Mouse (Mus musculus): ENCODE data around the gene Slfn14. TPM values are rescaled to one million over a fixed set of nuclear protein-coding genes. Genes with fewer than 3 reads are reported as not detected.
"Not testable (repeated sequence)": the region's sequence is repeated elsewhere in the genome, so short reads cannot be mapped to it uniquely, and the experiment has no call there.

The Slfn14 gene
- total RNA-seq, 4 experiments from 2014 or later: not detected

DNA sequence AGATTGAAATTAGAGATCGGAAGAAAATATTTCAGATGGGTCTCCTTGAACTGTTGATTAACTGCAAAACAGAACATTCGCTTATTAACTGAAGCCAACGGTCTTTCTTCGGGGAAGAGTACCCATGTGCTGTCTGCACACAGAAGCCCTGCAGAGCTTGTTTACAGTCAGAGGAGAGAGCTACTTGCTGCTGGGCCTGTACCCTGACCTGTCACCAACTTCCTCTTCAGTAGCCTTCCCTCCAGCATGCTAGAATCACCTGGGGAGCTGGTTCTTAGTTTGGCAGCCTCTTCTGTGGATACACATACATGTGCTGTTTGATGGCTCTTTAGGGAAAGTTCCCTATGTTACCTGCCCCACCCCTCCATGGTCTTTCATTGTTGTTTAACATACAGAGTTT, 899 bp downstream of the Slfn14 start:
- no peak for DNase-seq (ENCODE audit: low spot score)

GRCm38 (mm10) chr11:83282084-83282483, 4.4 kb downstream of the Slfn14 start:
- DNase-seq (ENCODE audit: low spot score): no peak

DNA sequence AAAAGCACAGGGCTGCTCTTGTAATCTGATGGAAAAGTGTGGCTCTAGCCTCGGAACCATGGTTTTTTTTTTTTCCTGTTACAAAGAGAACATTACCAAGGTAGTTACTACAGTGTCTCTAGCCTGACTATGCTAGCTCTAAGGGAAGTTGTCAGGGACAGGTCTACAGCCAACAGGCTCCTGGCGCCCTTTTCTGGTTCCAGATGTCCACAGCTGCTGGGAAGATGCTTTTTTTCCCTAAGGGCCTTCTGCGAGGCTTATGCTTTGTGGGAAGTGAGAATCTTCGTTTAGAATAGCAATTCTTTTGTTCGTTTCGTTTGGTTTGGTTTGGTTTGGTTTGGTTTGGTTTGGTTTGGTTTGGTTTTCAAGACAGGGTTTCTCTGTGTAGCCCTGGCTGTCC, 6.8 kb downstream of the Slfn14 start:
- DNase-seq (ENCODE audit: low spot score): peak; percentile 66

GRCm38 (mm10) chr11:83279024-83279423, 7.5 kb downstream of the Slfn14 start:
- DNase-seq (ENCODE audit: low spot score): no peak

- DNase-seq (ENCODE audit: low spot score): no peak
Observed at GRCm38 (mm10) chr11:83276251-83276650, 10.3 kb downstream of the Slfn14 start.

DNA sequence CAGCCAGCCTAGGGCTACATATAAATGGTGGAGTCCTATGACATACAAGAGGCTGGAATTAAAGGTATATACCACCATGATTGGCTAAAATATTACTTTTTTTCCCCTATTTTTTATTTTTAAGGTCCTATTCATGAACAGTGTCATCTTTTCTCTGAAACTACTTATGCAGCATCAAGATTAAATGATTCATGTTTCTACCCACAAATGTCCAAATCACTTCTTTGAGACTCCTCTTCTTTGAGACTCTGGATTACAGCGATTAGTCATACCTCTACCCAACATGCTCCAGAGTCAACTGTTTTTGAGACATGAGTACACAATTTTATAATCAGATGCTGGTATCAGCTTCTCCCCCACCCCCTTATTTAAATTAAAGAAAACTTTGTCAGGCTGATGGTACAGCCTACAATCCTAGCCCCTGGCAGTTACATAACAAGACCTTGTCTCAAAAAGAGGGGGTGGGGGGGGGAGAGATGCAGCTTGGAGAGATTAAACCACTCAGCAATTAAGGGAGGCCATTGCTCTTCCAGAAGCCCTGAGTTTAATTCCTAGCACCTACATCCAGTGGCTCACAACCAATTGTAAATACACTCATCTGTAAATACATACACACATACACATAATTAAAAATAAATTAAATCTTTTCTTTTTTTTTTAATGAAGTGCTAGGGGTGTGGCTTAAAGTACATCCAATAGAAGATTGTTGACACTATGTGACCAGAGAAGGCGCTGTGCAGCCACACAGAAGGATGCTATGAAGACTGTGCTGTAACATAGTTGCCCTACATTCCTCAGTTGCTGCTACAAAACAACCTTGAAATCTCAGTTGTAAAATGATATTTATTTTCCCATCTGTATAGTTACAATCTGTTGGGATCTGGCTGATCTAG, 14.3 kb downstream of the Slfn14 start:
- DNase-seq (ENCODE audit: low spot score): no peak

GRCm38 (mm10) chr11:83271151-83271950, 15.2 kb downstream of the Slfn14 start:
- peak; percentile 84 for DNase-seq (ENCODE audit: low spot score)

DNA sequence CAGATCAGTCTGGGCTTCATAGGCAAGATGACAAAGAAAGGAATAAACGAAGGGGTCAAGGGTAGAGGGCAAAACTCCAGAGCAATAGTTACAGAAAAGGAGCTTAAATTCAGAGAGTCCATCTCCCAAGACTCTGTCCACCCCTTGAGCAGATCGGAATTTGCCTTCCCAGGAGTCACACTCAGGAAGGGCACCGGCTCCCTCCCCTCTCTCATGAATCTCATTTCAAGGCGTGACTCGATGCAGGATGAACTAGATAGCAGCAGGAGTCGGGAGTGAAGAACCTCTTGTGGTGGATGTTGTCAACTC, 15.7 kb downstream of the Slfn14 start:
- no peak for DNase-seq (ENCODE audit: low spot score)

GRCm38 (mm10) chr11:83263146-83263545, 23.4 kb downstream of the Slfn14 start:
- no peak for DNase-seq (ENCODE audit: low spot score)

- DNase-seq (ENCODE audit: low spot score): no peak
Observed at GRCm38 (mm10) chr11:83262673-83263072, 23.9 kb downstream of the Slfn14 start.

- DNase-seq (ENCODE audit: low spot score): not testable (repeated sequence)
Observed at GRCm38 (mm10) chr11:83257211-83257610, 29.3 kb downstream of the Slfn14 start.

DNA sequence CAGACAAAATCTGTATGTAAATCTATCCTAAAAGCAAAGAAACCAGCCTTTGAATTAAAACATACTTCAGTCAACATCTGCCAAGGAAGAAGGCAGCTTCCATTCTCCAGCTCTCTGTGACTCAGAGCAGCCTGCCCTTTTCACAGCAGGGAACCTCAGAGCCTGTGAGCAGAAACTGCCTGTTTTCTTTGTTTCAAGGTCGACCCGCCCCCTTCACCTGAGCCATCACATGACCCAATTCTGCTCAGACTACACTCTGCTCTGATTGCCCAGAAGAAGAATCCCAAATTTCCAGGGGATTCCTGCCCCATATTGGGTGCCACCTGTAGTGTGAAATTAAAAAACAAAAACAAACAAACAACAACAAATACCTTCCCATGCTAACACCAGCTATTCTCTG, 46.7 kb downstream of the Slfn14 start:
- DNase-seq (ENCODE audit: low spot score): no peak

GRCm38 (mm10) chr11:83238389-83238788, 48.1 kb downstream of the Slfn14 start:
- DNase-seq (ENCODE audit: low spot score): no peak

GRCm38 (mm10) chr11:83237390-83237789, 49.1 kb downstream of the Slfn14 start:
- DNase-seq (ENCODE audit: low spot score): not testable (repeated sequence)

- not testable (repeated sequence) for DNase-seq (ENCODE audit: low spot score)
Observed at GRCm38 (mm10) chr11:83233621-83234020, 52.9 kb downstream of the Slfn14 start.

DNA sequence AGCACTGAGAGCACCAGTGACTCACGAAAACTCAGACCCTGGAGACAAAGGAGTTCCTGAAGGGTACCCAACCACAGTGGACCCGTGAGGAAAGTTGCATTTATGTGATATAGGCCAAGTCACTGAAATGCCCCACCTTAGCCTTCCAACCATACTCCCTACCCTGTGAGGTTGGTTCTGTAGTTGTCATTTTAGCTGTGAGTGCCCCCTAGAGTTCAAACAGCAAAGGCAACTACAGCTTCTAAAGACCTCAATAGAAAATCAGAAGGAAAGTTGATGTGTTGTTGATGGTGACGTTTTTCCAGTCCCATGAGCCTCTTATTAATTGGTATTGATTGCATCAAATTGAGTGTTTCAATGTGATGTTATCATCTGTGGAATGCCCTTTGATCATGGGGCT, 55.6 kb downstream of the Slfn14 start:
- peak; percentile 19 for DNase-seq (ENCODE audit: low spot score)

DNA sequence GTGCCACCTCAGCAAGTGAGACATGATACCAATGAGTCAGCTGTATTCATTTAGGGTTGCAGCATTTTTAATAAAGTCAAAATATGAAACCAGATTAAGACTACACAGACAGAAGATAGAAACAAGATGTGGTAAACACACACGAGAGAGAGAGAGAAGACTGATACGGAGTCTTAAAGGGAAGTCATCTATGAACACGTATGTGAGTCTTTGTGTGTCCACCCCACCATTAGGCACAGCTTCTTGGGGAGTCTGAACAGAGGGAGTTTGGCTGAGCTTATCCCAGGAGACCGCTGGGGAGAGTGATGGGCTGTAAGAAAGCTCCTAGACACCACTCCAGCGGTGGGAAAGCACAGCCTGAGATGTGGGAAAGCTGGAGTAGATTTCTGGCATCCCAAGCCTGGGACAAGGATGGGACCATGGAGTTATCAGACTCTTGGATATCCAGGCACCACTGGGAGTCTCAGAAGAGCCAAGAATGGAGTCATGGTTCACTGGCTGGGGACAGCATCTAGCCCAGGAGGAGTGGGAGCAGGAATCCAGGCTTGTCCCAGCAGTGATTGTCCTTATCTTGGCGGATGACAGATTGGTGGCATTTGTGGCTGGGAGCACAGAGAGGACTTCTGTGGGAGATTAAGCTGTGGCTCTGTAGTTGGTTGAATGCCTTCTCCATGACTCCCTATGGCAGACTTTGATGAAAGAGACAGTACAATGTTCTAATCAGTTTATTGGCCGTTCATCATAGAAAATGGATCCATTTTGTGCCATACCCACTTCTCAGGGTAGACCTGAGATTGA, 58.4 kb downstream of the Slfn14 start:
- DNase-seq (ENCODE audit: low spot score): no peak

DNA sequence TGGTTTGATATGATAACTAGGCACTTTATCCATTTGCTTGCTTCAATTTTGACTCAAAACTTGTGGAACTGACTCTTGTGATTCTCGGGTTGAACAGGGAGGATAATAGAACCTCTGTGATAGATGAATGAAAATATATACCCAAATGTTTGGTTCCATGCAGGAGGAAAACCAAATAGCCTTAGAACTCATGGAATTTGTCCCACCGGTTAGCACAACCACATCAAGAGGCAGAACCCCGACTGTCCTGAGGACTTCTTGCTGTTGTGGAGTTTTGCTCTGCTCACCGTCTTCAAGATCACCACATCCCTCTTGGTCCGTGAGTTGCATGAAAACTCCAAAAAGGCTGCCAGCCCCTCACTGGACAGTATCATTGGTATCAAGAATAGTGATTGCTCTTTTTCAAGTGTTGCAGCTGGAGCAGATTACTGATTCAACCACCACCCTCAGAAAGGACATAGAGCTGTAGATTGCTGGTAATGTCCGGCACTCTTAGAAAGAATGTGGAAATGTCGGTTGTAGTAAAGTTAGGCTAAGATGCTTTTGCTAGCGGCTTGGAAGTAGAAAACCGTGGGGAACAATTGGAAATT, 61.1 kb downstream of the Slfn14 start:
- DNase-seq (ENCODE audit: low spot score): no peak

Data from heart, adult 8-10 months (tissue).